Mouse (Mus musculus): Measurements from ENCODE around the gene Rcsd1. TPM values are rescaled to one million over a fixed set of nuclear protein-coding genes. Genes with fewer than 3 reads are reported as not detected.
"Not testable (repeated sequence)": the region's sequence is repeated elsewhere in the genome, so short reads cannot be mapped to it uniquely, and the experiment has no call there.

Gene Rcsd1
- polyA plus RNA-seq, 1 experiment from 2014 or later = 6.1 TPM

DNA sequence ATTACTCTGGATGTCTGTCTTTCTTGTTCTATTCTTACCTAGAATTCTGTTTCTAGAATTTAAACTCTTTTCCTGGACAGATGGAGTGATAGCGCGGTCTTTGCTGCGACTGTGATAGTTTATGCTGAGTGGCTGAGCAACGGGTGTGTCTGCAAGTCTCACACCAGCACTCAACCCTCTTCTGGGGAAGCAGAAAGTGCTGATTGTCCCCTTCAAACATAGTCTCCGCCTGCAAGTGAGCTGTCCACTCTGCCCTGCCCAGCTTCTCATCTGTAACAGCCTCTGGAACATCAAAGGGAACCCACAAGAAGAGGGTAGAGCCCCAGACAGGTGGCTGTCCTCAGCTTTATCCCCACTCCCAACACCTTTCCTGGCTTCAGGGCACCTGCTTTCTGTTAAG is 19.7 kb downstream of the Rcsd1 start:
- Histone ChIP-seq H3K27me3 (ENCODE audit: control insufficient read depth, insufficient read depth, low read length) (no peaks in the 10 kb centered on the region), H3K9me3 (ENCODE audit: control insufficient read depth, low read length) (no peaks in the 10 kb centered on the region), H3K36me3 (ENCODE audit: control insufficient read depth, insufficient read depth, low read length) (no peaks in the 10 kb centered on the region), H3K4me3 (ENCODE audit: low read depth, low read length) (no peak overlapping the region), H3K27ac (replicated peaks; ENCODE audit: low read depth, low read length) (no peak overlapping the region), H3K4me1 (ENCODE audit: control insufficient read depth, insufficient read depth, low read length) (peaks cover 14% of the 10 kb centered on the region), H3K9ac (ENCODE audit: low read length) (no peak overlapping the region), H3K4me2 (ENCODE audit: low read depth, severe bottlenecking) (no peak overlapping the region)
- 60% methylated on average over 5 of the region's 5 CpGs for WGBS
- DNase-seq (ENCODE audit: low spot score) (no peak), ATAC-seq (ENCODE audit: insufficient number of reproducible peaks, low FRiP score, low TSS enrichment, low read depth) (no peak)

DNA sequence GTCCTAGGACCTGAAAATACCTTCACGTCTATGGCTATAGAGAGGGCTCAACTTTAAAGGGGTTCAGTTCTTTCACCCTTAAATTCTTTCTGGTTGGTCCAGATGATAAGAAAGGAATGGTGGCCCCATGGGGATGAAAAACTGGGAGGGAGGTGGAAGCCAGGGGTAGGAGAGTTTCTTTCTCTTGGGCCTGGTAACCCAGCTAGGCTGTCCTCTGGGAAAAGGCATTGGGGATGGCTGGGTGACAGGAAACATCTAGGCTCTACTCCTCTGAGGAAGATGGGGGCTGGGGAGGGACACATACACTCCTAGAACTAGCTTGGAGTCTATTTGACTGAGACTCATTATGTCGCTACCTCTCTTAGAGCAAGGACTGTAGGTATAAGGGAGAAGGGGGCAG is 21.7 kb downstream of the Rcsd1 start:
- ATAC-seq (ENCODE audit: insufficient number of reproducible peaks, low FRiP score, low TSS enrichment, low read depth) (no peak), DNase-seq (ENCODE audit: low spot score) (no peak)
- Histone ChIP-seq H3K9me3 (ENCODE audit: control insufficient read depth, low read length) (no peaks in the 10 kb centered on the region), H3K4me1 (ENCODE audit: control insufficient read depth, insufficient read depth, low read length) (peaks cover 12% of the 10 kb centered on the region), H3K27ac (replicated peaks; ENCODE audit: low read depth, low read length) (no peak overlapping the region), H3K36me3 (ENCODE audit: control insufficient read depth, insufficient read depth, low read length) (no peaks in the 10 kb centered on the region), H3K9ac (ENCODE audit: low read length) (no peak overlapping the region), H3K4me2 (ENCODE audit: low read depth, severe bottlenecking) (no peak overlapping the region), H3K4me3 (ENCODE audit: low read depth, low read length) (no peak overlapping the region), H3K27me3 (ENCODE audit: control insufficient read depth, insufficient read depth, low read length) (no peaks in the 10 kb centered on the region)
- WGBS = 97% methylated on average over 2 of the region's 2 CpGs

DNA sequence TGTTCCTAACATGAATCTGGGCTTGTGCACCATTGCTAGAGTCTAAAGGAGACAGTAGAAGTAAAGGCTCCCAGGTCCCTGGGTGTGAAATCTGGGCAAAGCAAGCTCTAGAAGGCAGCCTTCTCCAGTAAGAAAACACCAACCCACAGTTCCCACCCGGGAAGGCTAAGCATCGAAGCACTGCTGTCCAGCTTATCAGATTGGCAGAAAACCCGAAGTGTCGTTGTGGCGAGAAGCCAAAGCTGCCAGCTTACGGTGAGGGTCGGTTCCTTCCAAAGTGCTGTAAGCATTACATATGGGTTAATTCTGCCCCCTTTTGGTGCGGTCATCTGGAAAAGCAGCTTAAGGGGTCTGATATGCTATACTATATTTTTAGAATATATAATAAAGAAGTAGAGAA is 22.6 kb downstream of the Rcsd1 start:
- WGBS = 78% methylated on average over 8 of the region's 8 CpGs
- no peak for ATAC-seq (ENCODE audit: insufficient number of reproducible peaks, low FRiP score, low TSS enrichment, low read depth)
- Histone ChIP-seq H3K4me3 (ENCODE audit: low read depth, low read length) (no peak overlapping the region), H3K27ac (replicated peaks; ENCODE audit: low read depth, low read length) (no peak overlapping the region), H3K9me3 (ENCODE audit: control insufficient read depth, low read length) (no peaks in the 10 kb centered on the region), H3K4me2 (ENCODE audit: low read depth, severe bottlenecking) (no peak overlapping the region), H3K4me1 (ENCODE audit: control insufficient read depth, insufficient read depth, low read length) (peaks cover 7% of the 10 kb centered on the region), H3K27me3 (ENCODE audit: control insufficient read depth, insufficient read depth, low read length) (no peaks in the 10 kb centered on the region), H3K9ac (ENCODE audit: low read length) (no peak overlapping the region), H3K36me3 (ENCODE audit: control insufficient read depth, insufficient read depth, low read length) (no peaks in the 10 kb centered on the region)
- DNase-seq (ENCODE audit: low spot score) = no peak

DNA sequence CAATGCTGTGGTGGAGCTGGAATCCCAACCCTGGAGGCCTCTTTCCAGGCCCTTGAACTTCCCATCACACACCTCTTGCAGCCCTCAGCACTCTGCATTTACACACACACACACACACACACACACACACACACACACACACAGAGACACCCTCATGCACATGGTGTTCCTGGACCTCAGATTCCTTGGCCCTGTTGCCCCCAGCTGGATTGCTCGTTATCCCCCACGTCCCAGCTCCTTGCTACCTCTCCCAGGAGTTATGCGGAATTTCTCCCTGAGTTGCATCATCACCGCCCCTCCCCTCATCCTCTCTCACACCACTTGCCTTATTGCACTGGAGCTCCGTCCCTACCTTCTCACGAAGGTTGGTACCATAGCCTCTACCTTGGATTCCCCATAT is 23.2 kb downstream of the Rcsd1 start:
- no peak overlapping the region for H3K27ac ChIP-seq (replicated peaks; ENCODE audit: low read depth, low read length)
- no peaks in the 10 kb centered on the region for H3K9me3 ChIP-seq (ENCODE audit: control insufficient read depth, low read length)
- no peak for ATAC-seq (ENCODE audit: insufficient number of reproducible peaks, low FRiP score, low TSS enrichment, low read depth)
- no peak for DNase-seq (ENCODE audit: low spot score)
- no peak overlapping the region for H3K4me3 ChIP-seq (ENCODE audit: low read depth, low read length)
- no peaks in the 10 kb centered on the region for H3K27me3 ChIP-seq (ENCODE audit: control insufficient read depth, insufficient read depth, low read length)
- H3K9ac ChIP-seq (ENCODE audit: low read length) = no peak overlapping the region
- no peak overlapping the region for H3K4me2 ChIP-seq (ENCODE audit: low read depth, severe bottlenecking)
- peaks cover 4% of the 10 kb centered on the region for H3K4me1 ChIP-seq (ENCODE audit: control insufficient read depth, insufficient read depth, low read length)
- WGBS = 47% methylated on average over 6 of the region's 6 CpGs
- H3K36me3 ChIP-seq (ENCODE audit: control insufficient read depth, insufficient read depth, low read length) = no peaks in the 10 kb centered on the region

DNA sequence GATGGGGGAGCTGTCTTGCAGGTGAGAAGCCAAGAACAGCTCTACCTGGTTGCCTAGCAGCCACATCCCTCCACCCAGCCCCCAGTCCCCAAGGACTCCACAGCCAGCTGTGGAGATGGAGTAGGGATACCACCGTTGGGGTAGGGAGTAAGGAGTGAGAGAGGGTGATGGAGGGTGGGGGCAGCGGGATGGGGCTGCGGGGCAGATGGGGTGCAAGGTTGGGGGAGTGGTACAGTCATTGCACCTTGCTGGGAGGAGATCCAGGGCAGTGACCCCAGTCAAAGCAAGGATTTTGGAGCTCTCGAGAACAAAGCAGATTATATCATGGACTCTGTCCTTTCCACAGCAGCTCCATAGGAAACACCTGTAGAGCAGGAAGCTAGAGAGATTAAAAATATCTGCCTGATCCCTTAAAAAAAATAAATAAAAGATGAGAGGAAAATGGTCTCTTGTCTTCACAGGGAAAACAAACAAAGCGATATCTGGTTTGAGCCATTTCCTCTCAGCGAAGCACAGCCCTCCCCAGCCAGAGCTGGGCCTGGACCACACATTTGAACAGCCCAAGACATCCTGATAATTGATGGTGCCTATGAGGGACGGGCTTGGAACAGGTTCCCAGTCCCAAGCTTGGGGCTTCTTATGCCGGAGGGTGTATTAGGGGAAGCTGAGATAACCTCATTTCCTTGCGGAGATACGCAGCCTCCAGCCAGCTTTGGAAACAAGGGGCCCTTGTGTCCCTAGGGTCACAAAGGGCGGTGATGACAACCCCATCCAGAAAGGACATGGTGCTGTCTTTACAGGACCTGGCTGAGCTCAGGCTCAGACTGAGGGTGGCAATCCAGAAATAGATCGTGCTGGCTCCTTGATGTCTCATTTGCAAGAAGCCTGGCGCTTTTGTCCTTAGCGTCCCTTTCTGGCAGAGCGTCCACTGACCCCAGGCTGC is 25.0 kb downstream of the Rcsd1 start:
- no peaks in the 10 kb centered on the region for H3K9me3 ChIP-seq (ENCODE audit: control insufficient read depth, low read length)
- no peak for ATAC-seq (ENCODE audit: insufficient number of reproducible peaks, low FRiP score, low TSS enrichment, low read depth)
- no peaks in the 10 kb centered on the region for H3K4me1 ChIP-seq (ENCODE audit: control insufficient read depth, insufficient read depth, low read length)
- H3K9ac ChIP-seq (ENCODE audit: low read length) = no peak overlapping the region
- 66% methylated on average over 15 of the region's 15 CpGs for WGBS
- H3K4me2 ChIP-seq (ENCODE audit: low read depth, severe bottlenecking) = no peak overlapping the region
- no peaks in the 10 kb centered on the region for H3K27me3 ChIP-seq (ENCODE audit: control insufficient read depth, insufficient read depth, low read length)
- no peak overlapping the region for H3K4me3 ChIP-seq (ENCODE audit: low read depth, low read length)
- H3K27ac ChIP-seq (replicated peaks; ENCODE audit: low read depth, low read length) = no peak overlapping the region
- no peak for DNase-seq (ENCODE audit: low spot score)
- no peaks in the 10 kb centered on the region for H3K36me3 ChIP-seq (ENCODE audit: control insufficient read depth, insufficient read depth, low read length)

DNA sequence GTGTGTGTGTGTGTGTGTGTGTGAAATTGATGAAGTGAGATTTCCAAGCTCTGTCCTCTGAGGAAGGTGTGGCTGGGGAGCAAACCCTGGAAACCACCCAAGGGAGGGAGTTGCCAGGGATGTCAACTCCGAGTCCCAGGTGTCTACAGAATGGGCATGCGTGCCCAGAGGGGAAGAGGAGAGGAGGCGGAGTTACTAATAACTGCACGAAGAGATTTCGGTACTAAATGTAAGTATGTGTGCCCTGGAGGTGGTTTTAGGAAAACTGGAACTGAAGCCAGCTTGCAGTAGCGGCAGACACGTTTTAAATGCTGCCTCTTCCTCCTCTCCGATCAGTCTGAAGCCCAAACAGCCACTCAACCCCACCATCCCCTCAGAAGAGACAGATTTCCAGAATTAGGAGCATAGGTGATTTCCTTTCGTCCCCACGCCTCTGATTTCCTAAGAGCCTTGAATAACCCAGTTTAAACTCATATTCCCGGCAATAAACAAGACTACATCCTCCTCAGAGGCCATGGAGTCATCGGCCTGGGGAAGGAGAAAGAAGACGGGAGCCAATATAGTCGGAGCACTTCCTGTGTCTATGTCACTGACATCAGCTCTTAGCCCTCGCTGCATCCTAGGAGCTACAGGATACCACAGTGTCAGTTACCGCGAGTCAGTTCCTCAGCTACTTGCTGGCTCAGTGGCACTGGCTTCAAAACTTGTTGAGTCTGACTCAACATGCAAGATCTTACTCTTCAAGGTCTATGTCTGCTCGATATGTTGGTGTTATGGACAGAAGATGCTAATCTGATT is 27.3 kb downstream of the Rcsd1 start:
- no peaks in the 10 kb centered on the region for H3K4me1 ChIP-seq (ENCODE audit: control insufficient read depth, insufficient read depth, low read length)
- H3K4me2 ChIP-seq (ENCODE audit: low read depth, severe bottlenecking) = no peak overlapping the region
- H3K27ac ChIP-seq (replicated peaks; ENCODE audit: low read depth, low read length) = no peak overlapping the region
- no peaks in the 10 kb centered on the region for H3K36me3 ChIP-seq (ENCODE audit: control insufficient read depth, insufficient read depth, low read length)
- ATAC-seq (ENCODE audit: insufficient number of reproducible peaks, low FRiP score, low TSS enrichment, low read depth) (no peak), DNase-seq (ENCODE audit: low spot score) (no peak)
- WGBS = 77% methylated on average over 18 of the region's 18 CpGs
- H3K9me3 ChIP-seq (ENCODE audit: control insufficient read depth, low read length) = no peaks in the 10 kb centered on the region
- no peak overlapping the region for H3K4me3 ChIP-seq (ENCODE audit: low read depth, low read length)
- H3K9ac ChIP-seq (ENCODE audit: low read length) = no peak overlapping the region
- H3K27me3 ChIP-seq (ENCODE audit: control insufficient read depth, insufficient read depth, low read length) = no peaks in the 10 kb centered on the region

DNA sequence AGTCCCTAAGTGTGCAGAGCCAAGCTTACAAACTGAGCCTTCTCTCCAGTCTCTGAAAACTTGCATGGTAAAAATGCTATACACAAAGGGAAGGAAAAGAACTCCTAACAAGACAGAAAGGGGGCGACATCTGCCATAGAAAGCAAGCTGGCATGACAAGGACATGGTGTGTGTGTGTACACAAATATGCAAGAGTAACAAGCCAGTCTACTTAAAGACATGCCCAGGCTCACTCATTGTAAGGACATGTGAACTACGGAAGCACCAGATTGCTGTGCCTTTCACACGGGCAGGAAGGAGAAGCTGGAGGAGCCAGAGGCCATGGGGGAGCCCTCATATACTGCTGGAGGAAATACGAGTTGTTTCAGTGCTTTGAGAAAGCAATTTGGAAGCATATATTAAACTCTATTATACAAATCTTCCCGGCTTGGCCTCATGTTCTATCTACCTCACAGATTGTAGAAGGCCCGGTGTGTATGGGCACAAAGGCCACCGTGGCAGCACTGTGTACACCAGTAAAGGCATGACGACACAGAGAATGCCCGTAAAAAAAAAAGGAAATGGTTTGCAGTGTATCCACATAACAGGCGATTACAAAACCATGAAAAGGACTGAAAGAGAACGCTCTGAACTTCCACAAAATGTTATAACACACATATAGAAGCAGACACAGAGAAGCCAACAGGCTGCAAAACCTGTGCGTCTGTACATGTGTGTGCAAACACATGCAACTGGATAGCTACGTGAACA is 28.3 kb downstream of the Rcsd1 start:
- ATAC-seq (ENCODE audit: insufficient number of reproducible peaks, low FRiP score, low TSS enrichment, low read depth) (no peak), DNase-seq (ENCODE audit: low spot score) (no peak)
- Histone ChIP-seq H3K9me3 (ENCODE audit: control insufficient read depth, low read length) (no peaks in the 10 kb centered on the region), H3K4me3 (ENCODE audit: low read depth, low read length) (no peak overlapping the region), H3K4me1 (ENCODE audit: control insufficient read depth, insufficient read depth, low read length) (no peaks in the 10 kb centered on the region), H3K9ac (ENCODE audit: low read length) (no peak overlapping the region), H3K27me3 (ENCODE audit: control insufficient read depth, insufficient read depth, low read length) (no peaks in the 10 kb centered on the region), H3K4me2 (ENCODE audit: low read depth, severe bottlenecking) (no peak overlapping the region), H3K36me3 (ENCODE audit: control insufficient read depth, insufficient read depth, low read length) (no peaks in the 10 kb centered on the region), H3K27ac (replicated peaks; ENCODE audit: low read depth, low read length) (no peak overlapping the region; the same call in 1 of the 2 replicates)
- WGBS = 73% methylated on average over 13 of the region's 13 CpGs

DNA sequence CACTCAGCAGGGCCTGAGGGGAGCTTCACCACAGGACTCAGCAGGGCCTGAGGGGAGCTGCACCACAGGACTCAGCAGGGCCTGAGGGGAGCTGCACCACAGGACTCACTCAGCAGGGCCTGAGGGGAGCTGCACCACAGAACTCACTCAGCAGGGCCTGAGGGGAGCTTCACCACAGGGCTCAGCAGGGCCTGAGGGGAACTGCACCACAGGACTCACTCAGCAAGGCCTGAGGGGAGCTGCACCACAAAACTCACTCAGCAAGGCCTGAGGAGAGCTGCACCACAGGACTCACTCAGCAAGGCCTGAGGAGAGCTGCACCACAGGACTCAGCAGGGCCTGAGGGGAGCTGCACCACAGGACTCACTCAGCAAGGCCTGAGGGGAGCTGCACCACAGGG is 29.5 kb downstream of the Rcsd1 start:
- not testable (repeated sequence) for H3K4me3 ChIP-seq (ENCODE audit: low read depth, low read length); H3K36me3 ChIP-seq (ENCODE audit: control insufficient read depth, insufficient read depth, low read length); H3K4me1 ChIP-seq (ENCODE audit: control insufficient read depth, insufficient read depth, low read length); H3K27me3 ChIP-seq (ENCODE audit: control insufficient read depth, insufficient read depth, low read length); H3K9me3 ChIP-seq (ENCODE audit: control insufficient read depth, low read length); H3K9ac ChIP-seq (ENCODE audit: low read length); ATAC-seq (ENCODE audit: insufficient number of reproducible peaks, low FRiP score, low TSS enrichment, low read depth); H3K4me2 ChIP-seq (ENCODE audit: low read depth, severe bottlenecking); H3K27ac ChIP-seq (replicated peaks; ENCODE audit: low read depth, low read length); DNase-seq (ENCODE audit: low spot score)
